Mouse (Mus musculus) kidney, embryonic 16.5 days (tissue): Measurements from ENCODE around the gene Elof1. TPM values are rescaled to one million over a fixed set of nuclear protein-coding genes. Genes with fewer than 3 reads are reported as not detected.

ENCODE experiments used
- ATAC-seq: fragments of 200-750 bp; cut with Nextera tagmentation; 2 replicates; pipeline ENCODE4 v1.8.0; 2017; ENCODE audit warnings: moderate TSS enrichment; ENCODE audit not compliant: low FRiP score, low TSS enrichment
- H3K27ac ChIP-seq: fragments of 300-500 bp; sonication (generic); 2 replicates; pipeline ENCODE4 v1.5.1; 2014; ENCODE audit warnings: low read length
- H3K27me3 ChIP-seq: fragments of 300-500 bp; sonication (generic); 2 replicates; pipeline ENCODE4 v1.6.1; 2014; ENCODE audit warnings: low read length, control low read depth, mixed read lengths; ENCODE audit not compliant: insufficient read depth
- H3K36me3 ChIP-seq: fragments of 300-500 bp; sonication (generic); 2 replicates; pipeline ENCODE4 v1.6.1; 2014; ENCODE audit warnings: low read length, control low read depth, mixed read lengths; ENCODE audit not compliant: insufficient read depth
- H3K4me1 ChIP-seq: fragments of 300-500 bp; sonication (generic); 2 replicates; pipeline ENCODE4 v1.6.1; 2014; ENCODE audit warnings: low read length, control low read depth, mixed read lengths; ENCODE audit not compliant: insufficient read depth
- H3K4me2 ChIP-seq: fragments of 300-500 bp; sonication (generic); replicated peaks from 2 replicates; pipeline ENCODE4 v1.6.1; 2014; ENCODE audit warnings: low read depth, low read length
- H3K4me3 ChIP-seq: fragments of 300-500 bp; sonication (generic); 2 replicates; pipeline ENCODE4 v1.5.1; 2014; ENCODE audit warnings: mild to moderate bottlenecking, low read length
- H3K9ac ChIP-seq: fragments of 300-500 bp; sonication (generic); replicated peaks from 2 replicates; pipeline ENCODE4 v1.6.1; 2014; ENCODE audit warnings: low read length
- H3K9me3 ChIP-seq: fragments of 300-500 bp; sonication (generic); 2 replicates; pipeline ENCODE4 v1.6.1; 2016; ENCODE audit warnings: low read length, control low read depth
- WGBS: fragments of 180-500 bp; shearing (Covaris S2); extraction: QIAGEN DNeasy Blood & Tissue Kit; methylation state at CpG from one replicate; pipeline ENCODE4 v1.1.7; 2014; 5-methylcytosine and 5-hydroxymethylcytosine counted together
- polyA plus RNA-seq: library from polyadenylated mRNA; unstranded; fragments of >200 nt; fragmentation: Nextera tagmentation; extraction: Ambion mirVana; gene quantifications from 2 replicates; pipeline ENCODE4 v1.2.1, GENCODE M21; 2015

Elof1 gene
- polyA plus RNA-seq, 1 experiment from 2014 or later, result 203 TPM

DNA sequence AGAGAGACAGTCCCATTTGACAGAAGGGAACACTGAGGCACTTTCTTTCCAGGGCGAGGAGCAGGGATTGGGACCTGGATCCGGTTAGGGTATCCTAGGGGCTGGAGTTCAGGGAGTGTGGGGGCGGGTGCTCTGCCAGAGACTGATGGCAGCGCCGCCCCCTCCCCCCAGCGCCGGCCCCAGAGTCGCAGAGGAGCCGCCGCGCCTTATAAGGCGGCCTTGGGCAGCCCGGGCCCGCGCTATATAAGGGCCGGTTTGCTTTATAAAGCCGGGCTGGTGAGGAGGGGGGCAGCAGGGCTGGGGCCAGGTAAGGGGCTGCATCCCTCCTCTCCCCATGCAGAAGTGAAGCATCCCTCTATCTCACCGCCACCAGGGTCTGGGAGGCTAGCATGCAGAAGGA is 17.1 kb downstream of the Elof1 start:
- Histone ChIP-seq H3K27ac (no peak overlapping the region), H3K36me3 (no peaks in the 10 kb centered on the region), H3K9ac (0 out of 2 replicates have a peak overlapping the region, but pooled peaks have one; percentile 10), H3K27me3 (peaks cover 26% of the 10 kb centered on the region), H3K4me1 (no peaks in the 10 kb centered on the region), H3K9me3 (no peaks in the 10 kb centered on the region), H3K4me2 (no peak overlapping the region), H3K4me3 (0 out of 2 replicates have a peak overlapping the region, but pooled peaks have one; percentile 8)
- 0 out of 2 replicates have a peak, but pooled peaks have one; percentile 30 for ATAC-seq
- 2% methylated on average over 18 of the region's 18 CpGs for WGBS

DNA sequence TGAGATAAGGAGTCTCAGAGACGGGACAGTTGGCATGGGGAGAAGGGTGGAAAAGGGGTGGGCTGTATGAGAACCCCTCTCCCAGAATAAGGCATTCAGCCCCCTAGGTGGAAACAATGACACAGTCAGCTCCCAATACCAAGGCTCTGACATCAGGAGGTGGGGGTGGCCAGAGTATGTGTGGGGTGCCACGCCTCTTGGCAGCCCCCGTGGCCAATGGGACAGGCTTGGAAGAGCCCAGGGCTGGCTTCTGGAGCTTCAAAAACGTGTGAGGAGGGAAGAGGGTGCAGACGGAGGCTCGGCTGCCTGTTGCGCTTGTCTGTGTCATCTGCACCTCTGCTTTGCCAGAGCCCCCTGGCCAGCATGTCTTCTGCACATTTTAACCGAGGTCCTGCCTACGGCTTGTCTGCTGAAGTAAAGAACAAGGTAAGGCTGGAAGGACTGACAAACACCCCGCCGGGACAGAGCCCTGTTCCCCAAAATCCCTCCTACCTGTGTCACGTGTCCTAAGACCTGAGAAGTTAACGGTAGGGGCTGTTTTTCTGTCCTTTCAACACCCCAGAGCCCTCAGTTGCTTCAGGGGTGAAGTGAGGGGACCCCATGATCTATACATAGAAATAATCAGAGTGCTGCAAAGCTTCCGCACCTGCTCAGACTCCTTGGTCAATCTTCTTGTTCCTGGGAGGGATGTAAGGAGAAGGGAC is 17.8 kb downstream of the Elof1 start, which contains the start of gene Cnn1:
Cnn1 (plus strand) TSS at position 224 of the 704 bp plus-strand sequence.
- H3K36me3 ChIP-seq, result no peaks in the 10 kb centered on the region
- WGBS, result 5% methylated on average over 14 of the region's 14 CpGs
- H3K4me1 ChIP-seq, result no peaks in the 10 kb centered on the region
- no peak within 1 kb of the TSS for H3K27ac ChIP-seq
- ATAC-seq, result no peak
- H3K27me3 ChIP-seq, result peaks cover 26% of the 10 kb centered on the region
- H3K4me3 ChIP-seq, result peak within 1 kb of the TSS; percentile 8; the same call in 1 of the 2 replicates
- H3K4me2 ChIP-seq, result no peak within 1 kb of the TSS
- H3K9me3 ChIP-seq, result no peaks in the 10 kb centered on the region
- H3K9ac ChIP-seq, result 0 out of 2 replicates have a peak within 1 kb of the TSS, but pooled peaks have one; percentile 10

DNA sequence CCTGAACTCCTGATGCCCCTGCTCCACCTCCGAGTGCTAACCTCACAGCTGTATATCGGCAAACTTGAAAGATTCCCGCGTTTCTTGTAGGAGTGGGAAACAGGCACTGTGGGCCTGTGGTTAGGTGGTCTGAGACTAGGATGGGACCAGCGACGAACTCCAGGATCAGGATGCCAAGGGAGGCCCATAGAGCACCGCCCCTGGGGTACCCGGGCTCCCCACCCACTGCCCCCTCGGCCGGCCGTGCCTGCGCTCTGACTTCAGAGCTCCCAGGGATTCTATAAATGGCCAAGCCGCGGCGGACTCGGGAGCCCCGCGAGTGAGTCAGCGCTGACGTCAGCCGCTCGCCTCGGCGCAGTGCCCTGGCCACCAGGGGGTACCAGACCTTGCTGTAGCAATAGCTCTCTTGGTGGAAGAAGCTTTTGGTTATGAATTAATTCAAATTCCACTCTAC is 21.1 kb downstream of the Elof1 start:
- peak overlapping the region; percentile 33 for H3K4me3 ChIP-seq
- no peaks in the 10 kb centered on the region for H3K36me3 ChIP-seq
- ATAC-seq, result peak; percentile 69; the same call in 1 of the 2 replicates
- WGBS, result 1% methylated on average over 24 of the region's 24 CpGs
- H3K27ac ChIP-seq, result no peak overlapping the region
- H3K27me3 ChIP-seq, result peaks cover 21% of the 10 kb centered on the region
- H3K9ac ChIP-seq, result peak overlapping the region; percentile 29
- H3K4me1 ChIP-seq, result no peaks in the 10 kb centered on the region
- H3K4me2 ChIP-seq, result peak overlapping the region; percentile 55
- H3K9me3 ChIP-seq, result no peaks in the 10 kb centered on the region

DNA sequence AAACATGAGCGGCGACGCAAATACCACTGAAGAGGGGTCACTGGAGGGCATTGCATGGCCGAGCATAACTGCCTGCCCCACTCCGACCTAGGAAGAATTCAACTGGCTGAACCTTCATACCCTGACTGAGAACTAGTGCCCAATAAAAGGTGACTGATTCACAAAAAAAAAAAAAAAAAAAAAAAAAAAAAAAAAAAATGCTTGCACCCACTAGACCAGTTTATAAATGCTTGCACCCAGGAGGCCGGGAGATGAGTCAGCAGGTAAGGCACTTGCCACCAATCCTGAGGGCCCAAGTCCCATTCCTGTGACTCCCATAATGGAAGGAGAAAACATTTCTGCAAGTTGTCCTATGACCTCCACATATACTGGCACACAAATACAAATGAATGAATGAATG is 24.2 kb downstream of the Elof1 start:
- no peak overlapping the region for H3K4me3 ChIP-seq
- H3K9me3 ChIP-seq, result no peaks in the 10 kb centered on the region
- no peaks in the 10 kb centered on the region for H3K4me1 ChIP-seq
- 90% methylated on average over 6 of the region's 6 CpGs for WGBS
- no peak overlapping the region for H3K27ac ChIP-seq
- no peaks in the 10 kb centered on the region for H3K27me3 ChIP-seq
- ATAC-seq, result no peak
- H3K36me3 ChIP-seq, result no peaks in the 10 kb centered on the region
- no peak overlapping the region for H3K9ac ChIP-seq
- no peak overlapping the region for H3K4me2 ChIP-seq

DNA sequence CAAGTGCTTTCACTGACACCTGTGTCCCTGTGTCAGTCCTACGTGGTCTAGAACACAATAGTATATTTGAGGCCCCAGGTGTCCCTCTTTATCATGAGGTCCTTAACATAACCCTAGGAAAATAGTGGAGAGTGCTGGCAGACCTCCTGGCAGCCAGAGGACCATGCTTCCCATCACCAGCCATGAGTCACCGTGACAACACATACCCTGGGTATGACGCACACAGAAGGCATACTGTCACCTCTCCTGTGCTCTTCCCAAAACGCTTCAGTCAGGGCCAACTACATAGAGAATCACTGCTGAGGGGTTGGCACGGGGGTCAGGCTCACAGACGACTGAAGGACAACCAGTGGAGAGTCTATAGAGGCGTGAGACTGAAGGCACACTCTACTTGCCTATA is 27.0 kb downstream of the Elof1 start:
- Histone ChIP-seq H3K27ac (no peak overlapping the region), H3K9ac (no peak overlapping the region), H3K9me3 (no peaks in the 10 kb centered on the region), H3K4me3 (no peak overlapping the region), H3K36me3 (no peaks in the 10 kb centered on the region), H3K27me3 (no peaks in the 10 kb centered on the region), H3K4me2 (no peak overlapping the region), H3K4me1 (peaks cover 6% of the 10 kb centered on the region)
- 90% methylated on average over 7 of the region's 7 CpGs for WGBS
- no peak for ATAC-seq

DNA sequence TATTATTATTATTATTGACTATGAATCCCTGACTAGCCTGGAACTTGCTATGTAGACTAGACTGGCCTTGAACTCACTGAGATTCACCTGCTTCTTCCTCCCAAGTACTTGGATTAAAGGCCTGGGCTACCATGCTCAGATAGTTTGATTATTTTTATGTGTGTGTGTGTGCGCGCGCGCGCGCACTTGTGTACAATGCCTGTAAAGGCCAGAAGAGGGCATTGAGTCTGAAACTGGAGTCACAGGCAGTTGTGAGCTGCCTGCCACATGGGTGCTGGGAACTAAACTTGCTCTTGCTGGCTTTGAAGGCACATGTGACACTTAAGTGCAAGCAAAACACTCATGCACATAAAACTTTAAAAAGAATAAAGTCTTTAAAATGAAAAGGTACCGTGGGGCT is 27.7 kb downstream of the Elof1 start:
- 97% methylated on average over 7 of the region's 7 CpGs for WGBS
- H3K4me1 ChIP-seq, result peaks cover 11% of the 10 kb centered on the region
- no peak for ATAC-seq
- H3K4me2 ChIP-seq, result no peak overlapping the region
- H3K27ac ChIP-seq, result no peak overlapping the region
- H3K9me3 ChIP-seq, result no peaks in the 10 kb centered on the region
- no peak overlapping the region for H3K4me3 ChIP-seq
- H3K36me3 ChIP-seq, result no peaks in the 10 kb centered on the region
- no peaks in the 10 kb centered on the region for H3K27me3 ChIP-seq
- no peak overlapping the region for H3K9ac ChIP-seq

DNA sequence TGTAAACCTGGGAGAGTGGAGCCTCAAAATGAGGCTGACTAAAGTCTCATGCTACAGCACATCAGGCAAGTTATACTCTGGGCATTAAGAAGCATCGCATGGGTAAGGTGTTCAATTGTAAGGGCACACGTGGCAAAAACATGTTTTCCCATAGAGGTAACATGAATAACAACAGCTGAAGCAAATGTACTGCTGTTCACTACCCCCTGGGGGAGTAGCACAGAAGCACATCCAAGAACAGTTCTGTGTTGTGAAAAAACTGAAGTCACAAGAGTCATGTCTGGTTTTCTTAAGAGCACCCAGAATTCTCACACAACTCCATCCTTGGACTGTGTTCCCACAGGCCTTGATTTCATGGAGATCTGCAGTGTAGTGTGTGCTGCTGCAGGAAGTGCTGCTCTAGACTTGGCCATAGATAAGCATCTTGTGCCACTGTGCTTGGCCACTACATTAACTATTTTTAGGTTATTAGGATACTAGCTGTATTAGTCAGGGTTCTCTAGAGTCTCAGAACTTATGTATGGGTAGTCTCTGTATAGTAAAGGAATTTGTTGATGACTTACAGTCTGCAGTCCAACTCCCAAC is 29.8 kb downstream of the Elof1 start:
- H3K4me2 ChIP-seq, result no peak overlapping the region
- no peaks in the 10 kb centered on the region for H3K9me3 ChIP-seq
- ATAC-seq, result no peak
- 90% methylated on average over 2 of the region's 2 CpGs for WGBS
- peaks cover 17% of the 10 kb centered on the region for H3K4me1 ChIP-seq
- H3K9ac ChIP-seq, result no peak overlapping the region
- no peak overlapping the region for H3K27ac ChIP-seq
- no peak overlapping the region for H3K4me3 ChIP-seq
- H3K27me3 ChIP-seq, result no peaks in the 10 kb centered on the region
- no peaks in the 10 kb centered on the region for H3K36me3 ChIP-seq

DNA sequence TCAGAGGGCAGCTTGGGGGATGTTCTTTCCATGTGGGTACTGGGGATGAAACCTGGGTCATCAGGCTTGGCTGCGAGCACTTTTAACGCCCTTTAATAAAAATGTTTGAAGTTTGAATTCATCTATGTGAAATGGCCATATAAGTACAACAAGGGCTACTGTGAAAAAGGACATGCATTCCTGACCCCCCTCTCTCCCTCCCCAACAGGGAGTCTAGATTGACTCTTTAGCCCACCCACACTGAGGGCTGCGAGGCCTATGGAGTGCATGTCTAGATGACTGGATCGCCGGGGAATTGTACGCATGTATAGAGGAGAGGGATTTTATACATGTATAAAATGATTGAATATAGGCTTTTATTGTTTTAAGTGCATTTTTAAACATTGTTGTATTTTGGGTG is 31.0 kb downstream of the Elof1 start:
- H3K36me3 ChIP-seq, result no peaks in the 10 kb centered on the region
- 54% methylated on average over 6 of the region's 6 CpGs for WGBS
- peak overlapping the region; percentile 75 for H3K27ac ChIP-seq
- H3K4me1 ChIP-seq, result peaks cover 17% of the 10 kb centered on the region
- ATAC-seq, result 0 out of 2 replicates have a peak, but pooled peaks have one; percentile 5
- peak overlapping the region; percentile 74 for H3K4me2 ChIP-seq
- H3K27me3 ChIP-seq, result no peaks in the 10 kb centered on the region
- peak overlapping the region; percentile 89 for H3K4me3 ChIP-seq
- H3K9me3 ChIP-seq, result no peaks in the 10 kb centered on the region
- peak overlapping the region; percentile 82 for H3K9ac ChIP-seq

DNA sequence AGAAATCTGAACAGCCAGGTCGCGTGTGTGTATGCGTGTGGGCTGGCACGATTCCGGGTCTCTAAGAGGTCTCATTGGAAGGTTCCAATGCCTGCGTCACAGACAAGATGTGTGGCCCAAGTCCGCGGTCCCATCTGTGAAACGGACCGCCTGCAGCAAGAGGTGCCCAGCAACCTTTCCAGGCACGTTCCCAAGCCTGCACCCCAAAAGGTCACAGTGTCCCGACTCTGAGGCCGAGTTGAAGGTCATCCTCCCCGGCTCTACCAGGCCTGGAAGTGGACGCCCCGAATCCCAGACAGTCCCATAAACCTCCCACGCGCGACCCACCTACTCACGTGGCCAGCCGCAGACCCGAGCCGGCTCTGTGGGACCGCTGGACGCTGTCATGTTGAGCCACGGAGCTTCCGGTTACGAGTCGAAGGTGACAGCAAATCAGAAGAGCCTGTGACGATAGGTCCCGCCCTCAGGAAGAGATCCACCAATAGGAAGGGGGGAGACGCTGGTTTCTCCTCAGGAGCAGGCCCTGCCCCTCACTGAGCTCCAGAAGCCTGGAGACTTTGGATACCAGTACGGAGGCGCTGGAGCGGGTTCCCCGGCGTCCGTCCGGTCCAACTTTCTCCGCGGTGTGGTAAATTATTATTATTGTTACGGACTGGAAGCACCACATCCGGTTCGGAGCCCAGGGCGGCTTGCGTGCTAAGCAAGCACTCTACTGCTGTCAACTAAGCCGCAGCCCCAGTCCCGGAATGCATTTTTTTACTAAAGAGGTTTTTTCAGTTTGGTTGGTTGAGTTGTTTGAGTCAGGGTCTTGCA is 31.7 kb downstream of the Elof1 start, which contains the start of gene Ecsit:
Ecsit (minus strand) TSS at position 417 of the 813 bp plus-strand sequence.
- no peaks in the 10 kb centered on the region for H3K9me3 ChIP-seq
- H3K4me3 ChIP-seq, result peak within 1 kb of the TSS; percentile 89
- H3K27me3 ChIP-seq, result no peaks in the 10 kb centered on the region
- H3K36me3 ChIP-seq, result no peaks in the 10 kb centered on the region
- peak within 1 kb of the TSS; percentile 74 for H3K4me2 ChIP-seq
- WGBS, result under 1% methylated on average over 48 of the region's 48 CpGs
- ATAC-seq, result peak; percentile 99
- peak within 1 kb of the TSS; percentile 82 for H3K9ac ChIP-seq
- H3K4me1 ChIP-seq, result peaks cover 17% of the 10 kb centered on the region
- peak within 1 kb of the TSS; percentile 75 for H3K27ac ChIP-seq
